Mouse (Mus musculus) brain, embryonic 14.5 days (tissue): ENCODE results near the gene Stxbp1.

ENCODE experiments used
- CTCF ChIP-seq: fragments of 200-500 bp; IDR thresholded peaks from 2 replicates; pipeline ENCODE4 v1.5.1; 2012; ENCODE audit warnings: inconsistent platforms, mild to moderate bottlenecking, moderate library complexity, borderline replicate concordance; ENCODE audit not compliant: insufficient read depth, insufficient read length; ENCODE audit errors: extremely low read depth
- POLR2A ChIP-seq: fragments of 200-500 bp; IDR thresholded peaks from 2 replicates; pipeline ENCODE4 v1.6.1; 2012; ENCODE audit warnings: mild to moderate bottlenecking, inconsistent platforms, borderline replicate concordance; ENCODE audit not compliant: poor library complexity, insufficient read depth, insufficient read length, severe bottlenecking; ENCODE audit errors: extremely low read depth

DNA sequence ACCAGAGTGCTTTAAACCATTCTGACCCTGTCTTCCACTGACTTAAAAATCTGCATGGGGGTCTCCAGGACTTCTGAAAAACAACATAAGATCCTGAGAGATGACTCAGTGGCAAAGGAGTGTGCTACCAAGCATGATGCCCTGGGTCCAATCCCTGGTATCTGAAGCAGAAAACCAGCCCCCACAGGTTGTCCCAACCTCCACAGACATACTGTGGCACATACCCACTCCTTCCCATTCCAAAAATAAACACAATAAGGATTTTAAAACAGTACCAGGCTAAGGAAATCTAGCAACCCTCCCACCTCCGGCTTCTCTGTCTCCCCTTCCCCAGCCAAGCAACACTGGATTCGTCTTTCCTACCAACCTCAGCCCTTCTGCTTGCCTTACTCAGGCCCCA is 7.8 kb downstream of the Stxbp1 start:
- TF ChIP-seq POLR2A, result no peak
- no peak for TF ChIP-seq CTCF
